Mouse (Mus musculus): ENCODE data around the gene Rab3il1. TPM values are rescaled to one million over a fixed set of nuclear protein-coding genes. Genes with fewer than 3 reads are reported as not detected.

Gene Rab3il1
- polyA plus RNA-seq, 1 experiment from 2014 or later: 63.6 TPM

DNA sequence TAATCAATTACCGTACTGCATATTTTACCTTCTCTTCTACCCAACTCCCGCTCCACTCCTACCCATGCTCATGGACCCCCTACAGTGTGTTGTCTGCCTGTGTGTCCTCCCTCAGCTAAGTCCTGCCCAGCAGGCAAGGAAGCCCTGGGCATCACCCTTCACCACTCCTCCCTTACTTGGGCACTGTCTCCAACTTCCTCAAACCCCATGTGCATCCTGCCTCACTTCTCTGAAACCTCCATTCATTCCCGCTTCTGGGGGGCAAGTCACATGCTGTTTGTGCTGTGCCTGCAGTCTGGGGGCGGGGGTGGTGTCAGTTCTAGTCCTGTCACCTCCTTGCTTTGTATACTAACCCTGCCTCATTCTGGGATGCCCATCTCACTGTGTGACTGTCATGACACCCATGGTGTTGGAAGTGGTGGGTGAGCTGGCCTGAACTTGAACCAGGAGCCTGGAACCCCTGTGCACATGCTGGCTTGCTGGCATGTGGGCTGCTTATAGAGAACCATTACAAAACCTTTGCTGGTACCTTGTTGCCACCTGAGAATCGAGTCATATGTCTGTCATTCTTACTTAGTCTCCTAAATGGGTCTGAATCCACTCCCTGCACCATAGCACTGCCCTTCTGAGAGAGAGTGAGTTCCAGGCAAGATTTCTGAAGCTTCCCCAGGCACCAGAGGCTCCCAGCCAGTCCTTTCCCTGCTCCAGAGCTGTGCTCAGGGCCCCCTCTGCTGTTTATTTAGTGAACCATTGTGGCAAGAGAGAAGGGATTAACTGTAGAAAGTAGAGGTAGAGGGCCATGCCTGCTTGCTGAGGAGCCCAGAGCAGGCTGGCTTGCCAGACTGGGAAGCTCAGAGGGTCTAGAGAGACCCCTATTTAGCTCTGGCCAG lies 21.2 kb downstream of the Rab3il1 start:
- peaks cover 12% of the 10 kb centered on the region; the same call in 1 of the 2 replicates for H3K36me3 ChIP-seq (ENCODE audit: control insufficient read depth, insufficient read depth)
- H3K4me2 ChIP-seq (replicated peaks; ENCODE audit: low read depth): no peak overlapping the region
- no peak overlapping the region for H3K4me3 ChIP-seq (ENCODE audit: low read depth, low read length)
- peak; percentile 79 for TF ChIP-seq CTCF (IDR thresholded peaks at IDR 0.05; ENCODE audit: low read depth)
- H3K9ac ChIP-seq (ENCODE audit: low read depth, low read length): no peak overlapping the region
- H3K27me3 ChIP-seq (replicated peaks; ENCODE audit: control insufficient read depth, insufficient read depth, low read length): no peaks in the 10 kb centered on the region
- H3K27ac ChIP-seq (ENCODE audit: low read depth, low read length): no peak overlapping the region
- no peaks in the 10 kb centered on the region for H3K9me3 ChIP-seq (ENCODE audit: control insufficient read depth)
- peaks cover 10% of the 10 kb centered on the region for H3K4me1 ChIP-seq (replicated peaks; ENCODE audit: control insufficient read depth, insufficient read depth, low read length)
- WGBS: 74% methylated on average over 5 of the region's 5 CpGs
- ATAC-seq: no peak

- Histone ChIP-seq H3K27me3 (replicated peaks; ENCODE audit: control insufficient read depth, insufficient read depth, low read length) (no peaks in the 10 kb centered on the region), H3K9ac (ENCODE audit: low read depth, low read length) (no peak overlapping the region), H3K27ac (ENCODE audit: low read depth, low read length) (no peak overlapping the region), H3K9me3 (ENCODE audit: control insufficient read depth) (no peaks in the 10 kb centered on the region), H3K4me1 (replicated peaks; ENCODE audit: control insufficient read depth, insufficient read depth, low read length) (peaks cover 9% of the 10 kb centered on the region), H3K36me3 (ENCODE audit: control insufficient read depth, insufficient read depth) (peaks cover 18% of the 10 kb centered on the region; the same call in 1 of the 2 replicates), H3K4me2 (replicated peaks; ENCODE audit: low read depth) (no peak overlapping the region), H3K4me3 (ENCODE audit: low read depth, low read length) (no peak overlapping the region)
- no peak for ATAC-seq
- no peak for TF ChIP-seq CTCF (IDR thresholded peaks at IDR 0.05; ENCODE audit: low read depth)
- 67% methylated on average over 9 of the region's 9 CpGs for WGBS
These were observed 21.9 kb downstream of the Rab3il1 start for GRCm38 (mm10) chr19:10023304-10023758.

DNA sequence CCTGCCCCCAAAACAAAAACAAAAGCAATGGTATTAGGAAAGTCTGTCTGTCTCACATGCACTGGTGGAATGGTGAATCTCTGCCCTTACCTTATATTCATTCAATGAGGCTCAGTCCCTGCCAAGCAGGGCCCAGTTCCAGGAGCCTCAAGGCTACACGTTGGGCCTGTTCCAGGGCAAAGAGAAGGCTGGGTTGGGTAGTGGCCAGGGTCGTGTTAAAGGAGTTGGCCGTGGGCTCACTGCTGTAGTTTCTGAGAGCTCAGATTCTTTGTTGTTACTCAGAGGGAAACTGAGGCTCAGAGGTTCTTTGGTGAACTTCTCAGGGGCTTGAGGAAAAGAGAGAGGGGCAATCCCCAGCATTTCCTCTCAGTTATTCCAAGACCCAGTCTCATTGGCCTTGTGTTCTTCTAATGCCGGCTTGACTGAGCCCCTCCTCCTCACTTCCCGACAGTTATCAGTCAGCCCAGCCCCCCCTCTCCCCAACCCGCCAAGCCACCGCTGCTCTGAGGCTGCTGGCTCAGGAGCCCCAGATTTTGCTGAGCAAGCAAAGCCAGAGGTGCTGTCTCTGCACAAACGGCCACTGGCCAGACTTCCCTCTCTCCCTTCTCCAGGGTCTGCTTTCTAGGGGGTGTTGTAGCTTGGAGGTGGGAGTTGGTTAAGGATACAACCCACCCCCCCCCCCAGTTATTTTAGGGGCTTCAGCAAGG lies 23.9 kb downstream of the Rab3il1 start:
- no peak overlapping the region for H3K4me3 ChIP-seq (ENCODE audit: low read depth, low read length)
- no peak for TF ChIP-seq CTCF (IDR thresholded peaks at IDR 0.05; ENCODE audit: low read depth)
- peaks cover 33% of the 10 kb centered on the region; the same call in 1 of the 2 replicates for H3K36me3 ChIP-seq (ENCODE audit: control insufficient read depth, insufficient read depth)
- H3K4me2 ChIP-seq (replicated peaks; ENCODE audit: low read depth): no peak overlapping the region
- no peaks in the 10 kb centered on the region; the same call in 1 of the 2 replicates for H3K4me1 ChIP-seq (replicated peaks; ENCODE audit: control insufficient read depth, insufficient read depth, low read length)
- WGBS: 21% methylated on average over 8 of the region's 8 CpGs
- H3K9me3 ChIP-seq (ENCODE audit: control insufficient read depth): no peaks in the 10 kb centered on the region
- ATAC-seq: no peak
- no peak overlapping the region; the same call in 1 of the 2 replicates for H3K9ac ChIP-seq (ENCODE audit: low read depth, low read length)
- no peak overlapping the region; the same call in 1 of the 2 replicates for H3K27ac ChIP-seq (ENCODE audit: low read depth, low read length)
- H3K27me3 ChIP-seq (replicated peaks; ENCODE audit: control insufficient read depth, insufficient read depth, low read length): no peaks in the 10 kb centered on the region

GRCm38 (mm10) chr19:10029746-10030145 lies 28.3 kb downstream of the Rab3il1 start:
- H3K9ac ChIP-seq (ENCODE audit: low read depth, low read length): no peak overlapping the region
- no peaks in the 10 kb centered on the region for H3K27me3 ChIP-seq (replicated peaks; ENCODE audit: control insufficient read depth, insufficient read depth, low read length)
- H3K9me3 ChIP-seq (ENCODE audit: control insufficient read depth): no peaks in the 10 kb centered on the region
- 83% methylated on average over 2 of the region's 2 CpGs for WGBS
- H3K27ac ChIP-seq (ENCODE audit: low read depth, low read length): no peak overlapping the region
- no peak for ATAC-seq
- no peak overlapping the region for H3K4me3 ChIP-seq (ENCODE audit: low read depth, low read length)
- no peak overlapping the region for H3K4me2 ChIP-seq (replicated peaks; ENCODE audit: low read depth)
- no peaks in the 10 kb centered on the region for H3K4me1 ChIP-seq (replicated peaks; ENCODE audit: control insufficient read depth, insufficient read depth, low read length)
- no peak for TF ChIP-seq CTCF (IDR thresholded peaks at IDR 0.05; ENCODE audit: low read depth)
- H3K36me3 ChIP-seq (ENCODE audit: control insufficient read depth, insufficient read depth): peaks cover 43% of the 10 kb centered on the region; the same call in 1 of the 2 replicates

DNA sequence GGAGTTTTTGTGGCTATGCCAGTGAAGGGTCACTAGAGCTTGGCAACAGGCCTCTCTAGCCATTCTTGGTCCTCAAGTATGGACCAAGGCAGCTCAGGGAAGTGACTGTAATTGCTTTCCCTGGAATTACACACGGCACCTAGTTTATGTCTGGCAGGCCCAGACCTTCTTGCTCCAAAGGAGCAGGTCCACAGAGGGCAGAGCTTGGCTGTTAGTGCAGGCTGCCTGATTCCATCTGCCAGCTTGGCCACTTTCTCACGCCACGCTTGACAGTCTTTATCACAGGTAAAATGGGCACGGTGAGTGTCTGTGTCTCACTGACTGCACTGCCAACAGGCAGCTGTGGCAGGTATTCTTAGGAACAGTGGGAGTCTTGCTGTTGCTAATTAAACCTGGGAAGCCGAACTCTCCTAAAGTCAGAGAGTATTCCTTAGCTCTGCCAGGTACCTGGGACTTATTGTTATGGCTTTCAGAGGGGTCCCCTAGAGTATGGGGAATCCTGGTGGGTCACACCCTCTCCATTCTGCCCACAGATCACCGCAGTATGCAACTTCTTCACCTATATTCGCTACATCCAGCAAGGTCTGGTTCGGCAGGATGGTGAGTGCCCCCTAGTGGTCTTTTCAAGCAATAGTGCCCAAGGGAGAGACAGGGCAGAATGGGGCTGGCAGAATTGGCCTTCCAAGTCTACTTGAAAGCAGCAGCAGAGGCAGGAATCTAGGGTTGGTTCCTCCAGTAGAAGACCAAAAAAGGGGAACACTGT lies 31.9 kb downstream of the Rab3il1 start:
- peak; percentile 36; the same call in 1 of the 2 replicates for ATAC-seq
- WGBS: 46% methylated on average over 8 of the region's 8 CpGs

More for the DNA sequence above, 31.9 kb downstream of the Rab3il1 start:
- H3K4me3 ChIP-seq (ENCODE audit: low read depth, low read length): no peak overlapping the region
- H3K9ac ChIP-seq (ENCODE audit: low read depth, low read length): no peak overlapping the region
- H3K27ac ChIP-seq (ENCODE audit: low read depth, low read length): no peak overlapping the region
- TF ChIP-seq CTCF (IDR thresholded peaks at IDR 0.05; ENCODE audit: low read depth): peak; percentile 95
- H3K27me3 ChIP-seq (replicated peaks; ENCODE audit: control insufficient read depth, insufficient read depth, low read length): no peaks in the 10 kb centered on the region
- no peaks in the 10 kb centered on the region for H3K9me3 ChIP-seq (ENCODE audit: control insufficient read depth)
- H3K4me2 ChIP-seq (replicated peaks; ENCODE audit: low read depth): no peak overlapping the region
- H3K4me1 ChIP-seq (replicated peaks; ENCODE audit: control insufficient read depth, insufficient read depth, low read length): no peaks in the 10 kb centered on the region
- peaks cover 31% of the 10 kb centered on the region; the same call in 1 of the 2 replicates for H3K36me3 ChIP-seq (ENCODE audit: control insufficient read depth, insufficient read depth)

All from intestine, postnatal 0 days (tissue).